Mouse (Mus musculus) heart, embryonic 14.5 days (tissue): ENCODE data around the gene Pde3a. TPM values are rescaled to one million over a fixed set of nuclear protein-coding genes. Genes with fewer than 3 reads are reported as not detected.

Source experiments
- ATAC-seq: fragments of 200-750 bp; cut with Nextera tagmentation; 2 replicates; pipeline ENCODE4 v1.8.0; 2017; ENCODE audit warnings: low read depth, moderate TSS enrichment; ENCODE audit not compliant: insufficient number of reproducible peaks, insufficient read depth, low FRiP score
- H3K27ac ChIP-seq, 2 experiments: fragments of 200-500 bp in 1 of 2; fragments of 300-500 bp in 1 of 2; sonication (generic) in 1 of 2; replicated peaks in 1 of 2; 2 replicates each; pipeline ENCODE4 v1.5.1; 2012 to 2014; ENCODE audit warnings: low read depth in 2 of 2, low read length in 2 of 2, control low read depth in 1 of 2, mild to moderate bottlenecking in 1 of 2, mixed read lengths in 1 of 2; ENCODE audit not compliant: control insufficient read depth in 1 of 2, insufficient read depth in 1 of 2
- H3K27me3 ChIP-seq: fragments of 300-500 bp; sonication (generic); 2 replicates; pipeline ENCODE4 v1.6.1; 2014; ENCODE audit warnings: mild to moderate bottlenecking, low read length, control low read depth; ENCODE audit not compliant: control insufficient read depth, insufficient read depth
- H3K36me3 ChIP-seq: fragments of 300-500 bp; sonication (generic); 2 replicates; pipeline ENCODE4 v1.6.1; 2014; ENCODE audit warnings: mild to moderate bottlenecking, control low read depth, low read length, mixed read lengths; ENCODE audit not compliant: control insufficient read depth, insufficient read depth
- H3K4me1 ChIP-seq, 2 experiments: fragments of 200-500 bp in 1 of 2; fragments of 300-500 bp in 1 of 2; sonication (generic) in 1 of 2; 2 replicates each; pipeline ENCODE4 v1.6.1; 2012 to 2014; ENCODE audit warnings: low read length in 2 of 2, control low read depth in 1 of 2, mixed read lengths in 1 of 2; ENCODE audit not compliant: control insufficient read depth in 2 of 2, insufficient read depth in 2 of 2
- H3K4me2 ChIP-seq: fragments of 300-500 bp; sonication (generic); 2 replicates; pipeline ENCODE4 v1.6.1; 2014; ENCODE audit warnings: mild to moderate bottlenecking, low read length
- H3K4me3 ChIP-seq, 2 experiments: fragments of 200-500 bp in 1 of 2; fragments of 300-500 bp in 1 of 2; sonication (generic) in 1 of 2; 2 replicates each; pipeline ENCODE4 v1.5.1; 2012 to 2014; ENCODE audit warnings: low read length in 2 of 2, mild to moderate bottlenecking in 2 of 2, control low read depth in 1 of 2, low read depth in 1 of 2, moderate library complexity in 1 of 2; ENCODE audit not compliant: control insufficient read depth in 1 of 2, insufficient read depth in 1 of 2
- H3K9ac ChIP-seq: fragments of 300-500 bp; sonication (generic); 2 replicates; pipeline ENCODE4 v1.6.1; 2014; ENCODE audit warnings: mild to moderate bottlenecking, low read length
- H3K9me3 ChIP-seq: fragments of 300-500 bp; sonication (generic); 2 replicates; pipeline ENCODE4 v1.6.1; 2016; ENCODE audit warnings: low read length, control low read depth; ENCODE audit not compliant: control insufficient read depth
- WGBS: fragments of 180-500 bp; shearing (Covaris S2); extraction: QIAGEN DNeasy Blood & Tissue Kit; methylation state at CpG from one replicate; pipeline ENCODE4 v1.1.7; 2014; 5-methylcytosine and 5-hydroxymethylcytosine counted together
- polyA plus RNA-seq: library from polyadenylated mRNA; unstranded; fragments of >200 nt; fragmentation: Nextera tagmentation; extraction: Ambion mirVana; gene quantifications from 2 replicates; pipeline ENCODE4 v1.2.1, GENCODE M21; 2014

Gene Pde3a
- polyA plus RNA-seq, 1 experiment from 2014 or later = 14.7 TPM

DNA sequence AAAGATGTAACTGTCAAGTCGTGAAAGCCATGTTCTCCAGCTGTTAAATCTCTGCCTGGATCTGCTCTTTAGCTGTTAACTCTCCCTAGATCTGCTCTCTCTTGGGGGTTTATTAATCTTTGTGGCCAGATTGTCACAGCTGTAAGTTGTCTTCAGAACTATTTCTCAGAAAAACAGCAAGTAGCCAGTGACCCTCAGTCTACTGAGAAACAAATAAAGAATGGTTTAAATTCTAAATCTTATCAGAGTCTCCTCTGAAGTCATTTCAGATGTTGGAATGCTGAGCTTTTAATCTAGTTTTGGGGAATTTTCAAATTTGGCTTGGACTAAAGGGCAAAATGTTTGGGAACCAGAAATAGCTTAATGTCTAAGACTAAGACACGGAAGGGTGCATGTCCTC is 92.3 kb downstream of the Pde3a start:
- Histone ChIP-seq H3K27ac (no peak overlapping the region), H3K4me1 (peaks cover 11 to 30% of the 10 kb centered on the region in 2 experiments), H3K9ac (no peak overlapping the region), H3K4me3 (no peak overlapping the region), H3K4me2 (no peak overlapping the region), H3K27me3 (no peaks in the 10 kb centered on the region), H3K36me3 (no peaks in the 10 kb centered on the region), H3K9me3 (no peaks in the 10 kb centered on the region)
- WGBS = 56% methylated on average over 2 of the region's 2 CpGs
- ATAC-seq = no peak

DNA sequence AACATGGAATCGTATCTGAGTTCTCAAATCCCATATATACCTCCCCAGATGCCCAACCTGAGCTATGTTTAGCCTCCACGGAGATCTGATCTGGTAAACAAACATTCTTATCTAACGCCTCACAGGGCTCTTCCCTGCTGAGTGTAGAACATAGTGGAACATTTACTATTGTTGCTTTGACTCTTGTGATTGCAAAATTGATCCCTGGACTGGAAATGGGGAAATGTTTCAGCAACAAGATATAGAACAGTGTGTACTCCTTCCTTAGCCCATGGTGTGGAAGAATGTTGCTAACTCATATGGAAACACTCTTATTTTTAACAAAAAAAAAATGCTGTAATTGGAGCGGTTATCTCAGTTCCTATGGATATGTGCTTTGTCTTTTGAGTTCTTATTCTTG is 98.8 kb downstream of the Pde3a start:
- no peak for ATAC-seq
- H3K4me3 ChIP-seq = no peak overlapping the region
- H3K9ac ChIP-seq = no peak overlapping the region
- H3K9me3 ChIP-seq = no peaks in the 10 kb centered on the region
- no peaks in the 10 kb centered on the region for H3K27me3 ChIP-seq
- no peaks in the 10 kb centered on the region for H3K36me3 ChIP-seq
- peaks cover 2 to 4% of the 10 kb centered on the region in 2 experiments; a peak in 2 of 4 replicates for H3K4me1 ChIP-seq
- 36% methylated on average over 4 of the region's 4 CpGs for WGBS
- no peak overlapping the region for H3K27ac ChIP-seq
- H3K4me2 ChIP-seq = no peak overlapping the region

DNA sequence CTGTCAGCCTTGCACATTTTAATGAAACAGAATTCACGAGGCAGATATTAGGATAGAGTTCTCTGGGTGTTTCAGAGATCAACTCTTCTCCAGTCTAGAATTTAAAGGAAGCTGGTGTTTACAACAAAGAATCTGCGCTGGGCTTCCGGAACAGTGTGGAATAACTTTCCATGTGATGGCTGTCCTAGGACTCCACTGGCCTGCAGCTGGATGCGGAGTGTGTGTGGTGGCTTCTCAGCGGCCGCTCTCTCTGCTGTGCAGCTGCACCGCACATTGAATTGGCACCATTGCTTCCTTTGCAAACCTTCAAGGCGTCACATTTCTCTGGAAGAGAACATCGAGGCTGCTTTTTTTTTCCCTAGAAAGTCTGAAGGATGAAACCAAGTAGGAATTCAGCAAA is 99.5 kb downstream of the Pde3a start:
- no peak for ATAC-seq
- no peaks in the 10 kb centered on the region for H3K9me3 ChIP-seq
- peaks cover 2 to 4% of the 10 kb centered on the region in 2 experiments; a peak in 2 of 4 replicates for H3K4me1 ChIP-seq
- H3K4me3 ChIP-seq = no peak overlapping the region
- H3K36me3 ChIP-seq = no peaks in the 10 kb centered on the region
- no peaks in the 10 kb centered on the region for H3K27me3 ChIP-seq
- H3K4me2 ChIP-seq = no peak overlapping the region
- no peak overlapping the region for H3K9ac ChIP-seq
- no peak overlapping the region for H3K27ac ChIP-seq
- 82% methylated on average over 9 of the region's 9 CpGs for WGBS

DNA sequence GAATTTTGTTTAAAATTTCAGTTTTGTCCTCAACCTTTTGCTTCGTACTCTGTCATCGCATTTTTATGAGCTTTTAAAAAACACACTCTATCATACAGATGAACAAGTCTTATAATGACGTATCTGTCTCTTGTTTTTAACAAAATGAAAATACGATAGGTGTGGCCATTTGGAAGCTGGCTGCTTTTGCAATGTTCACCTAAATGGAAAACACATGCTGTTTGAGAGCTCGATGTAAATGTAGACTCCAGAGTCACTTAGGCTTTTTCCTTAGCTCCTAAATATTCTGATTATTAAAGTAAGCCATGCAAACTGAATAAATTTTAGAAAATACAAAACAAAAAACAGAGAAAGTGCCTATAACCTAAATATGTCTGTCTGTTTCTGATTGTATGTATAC is 101.2 kb downstream of the Pde3a start:
- no peaks in the 10 kb centered on the region for H3K9me3 ChIP-seq
- WGBS = 91% methylated on average over 5 of the region's 5 CpGs
- no peak overlapping the region for H3K9ac ChIP-seq
- H3K4me3 ChIP-seq = no peak overlapping the region
- ATAC-seq = no peak
- H3K36me3 ChIP-seq = no peaks in the 10 kb centered on the region
- H3K4me2 ChIP-seq = no peak overlapping the region
- H3K4me1 ChIP-seq = peaks cover 0 to 2% of the 10 kb centered on the region in 2 experiments; a peak in 2 of 4 replicates
- no peaks in the 10 kb centered on the region for H3K27me3 ChIP-seq
- H3K27ac ChIP-seq = no peak overlapping the region

DNA sequence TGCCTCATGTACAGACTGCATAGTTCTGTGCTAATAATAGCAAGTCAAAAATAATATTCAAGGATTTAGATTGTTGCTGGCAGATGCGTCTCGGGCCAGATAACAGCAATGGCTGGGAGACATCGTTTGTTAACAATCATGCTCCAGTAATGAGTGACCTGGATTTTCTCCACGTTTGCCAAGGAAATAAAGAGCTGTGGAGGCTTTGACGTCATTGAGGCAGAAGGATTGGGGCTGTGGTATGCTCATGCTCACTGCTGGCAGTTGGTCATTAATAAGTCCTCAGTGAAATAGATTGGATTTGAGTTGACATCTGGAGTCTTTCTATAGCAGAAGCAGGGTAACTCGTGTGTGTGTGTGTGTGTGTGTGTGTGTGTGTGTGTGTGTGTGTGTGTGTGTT is 103.2 kb downstream of the Pde3a start:
- WGBS = 41% methylated on average over 6 of the region's 6 CpGs
- Histone ChIP-seq H3K27ac (no peak overlapping the region), H3K9me3 (no peaks in the 10 kb centered on the region), H3K4me2 (no peak overlapping the region), H3K9ac (no peak overlapping the region), H3K36me3 (no peaks in the 10 kb centered on the region), H3K4me1 (peaks cover 0 to 2% of the 10 kb centered on the region in 2 experiments; a peak in 2 of 4 replicates), H3K27me3 (no peaks in the 10 kb centered on the region), H3K4me3 (no peak overlapping the region)
- no peak for ATAC-seq

DNA sequence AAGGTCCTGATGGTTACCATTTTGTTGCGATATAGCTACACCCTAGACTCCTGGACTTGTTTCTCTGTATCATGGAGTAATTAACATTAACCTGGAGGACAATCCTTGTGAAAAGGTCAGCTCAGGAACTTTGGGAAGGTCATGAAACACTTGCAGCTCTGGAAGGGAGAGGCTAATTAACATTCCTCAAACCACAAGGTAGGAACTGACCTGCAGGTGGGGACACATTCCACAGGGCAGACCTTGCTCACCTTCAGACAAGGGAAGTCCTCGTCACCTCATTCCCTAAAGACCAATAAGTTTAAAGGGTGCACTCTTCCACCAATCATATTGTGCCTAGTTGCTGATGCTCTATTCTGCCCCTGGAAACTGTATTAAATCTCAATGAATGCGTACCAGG is 114.6 kb downstream of the Pde3a start:
- WGBS = 90% methylated on average over 3 of the region's 3 CpGs
- Histone ChIP-seq H3K4me1 (no peaks in the 10 kb centered on the region), H3K9me3 (no peaks in the 10 kb centered on the region), H3K4me2 (no peak overlapping the region), H3K36me3 (no peaks in the 10 kb centered on the region), H3K4me3 (no peak overlapping the region), H3K27ac (no peak overlapping the region), H3K27me3 (no peaks in the 10 kb centered on the region), H3K9ac (no peak overlapping the region)
- no peak for ATAC-seq

DNA sequence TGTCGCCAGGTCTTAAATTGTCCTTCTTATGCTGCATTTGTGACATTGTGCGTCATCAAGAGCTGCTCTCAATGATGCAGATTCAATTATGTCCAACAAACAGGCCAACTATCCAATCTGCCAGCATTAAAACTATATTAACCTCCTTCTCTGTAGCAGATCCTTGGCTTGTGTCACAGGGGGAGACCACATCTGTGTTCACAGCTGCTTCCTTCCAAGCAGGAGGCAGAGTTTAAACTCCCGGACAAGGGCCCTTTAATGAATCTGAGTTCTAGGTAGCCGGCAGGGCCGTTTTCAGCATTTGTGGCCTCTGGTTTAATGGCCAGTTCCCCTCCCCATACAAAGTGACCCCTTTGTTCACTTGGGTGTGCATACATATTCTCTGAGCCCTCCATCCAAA is 118.0 kb downstream of the Pde3a start:
- Histone ChIP-seq H3K36me3 (no peaks in the 10 kb centered on the region), H3K4me3 (no peak overlapping the region), H3K27ac (no peak overlapping the region), H3K9me3 (no peaks in the 10 kb centered on the region), H3K4me2 (no peak overlapping the region), H3K27me3 (no peaks in the 10 kb centered on the region), H3K4me1 (no peaks in the 10 kb centered on the region), H3K9ac (no peak overlapping the region)
- 81% methylated on average over 5 of the region's 5 CpGs for WGBS
- ATAC-seq = no peak

DNA sequence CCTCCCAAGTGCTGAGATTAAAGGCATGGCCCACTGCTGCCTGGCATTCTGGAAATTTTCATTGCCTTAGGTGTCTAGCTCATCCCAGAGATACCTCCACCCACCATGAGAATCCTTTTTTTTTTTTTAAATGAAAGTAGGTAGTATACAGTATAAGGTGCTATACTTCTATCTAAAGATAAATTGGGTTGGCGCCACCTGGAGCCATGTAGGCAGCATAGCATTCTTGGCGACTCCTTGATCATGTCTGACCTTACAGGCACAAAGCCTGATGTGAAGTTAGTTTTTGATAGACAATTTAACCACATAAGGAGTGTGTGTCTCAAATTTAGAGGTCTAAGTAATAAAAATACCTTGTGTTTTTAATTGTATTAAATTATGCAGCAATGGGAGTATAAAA is 123.6 kb downstream of the Pde3a start:
- ATAC-seq = no peak
- WGBS = 53% methylated on average over 2 of the region's 2 CpGs
- H3K27me3 ChIP-seq = no peaks in the 10 kb centered on the region

More for the DNA sequence above, 123.6 kb downstream of the Pde3a start:
- Histone ChIP-seq H3K27ac (no peak overlapping the region), H3K9ac (no peak overlapping the region), H3K9me3 (no peaks in the 10 kb centered on the region), H3K4me1 (peaks cover 0 to 4% of the 10 kb centered on the region in 2 experiments; a peak in 1 of 4 replicates), H3K4me3 (no peak overlapping the region), H3K36me3 (no peaks in the 10 kb centered on the region), H3K4me2 (no peak overlapping the region)
